Mouse (Mus musculus) A20 (cell line): ENCODE measurements around the gene Drosha.
"Not testable (repeated sequence)": the region's sequence is repeated elsewhere in the genome, so short reads cannot be mapped to it uniquely, and the experiment has no call there.

ENCODE experiments used
- DNase-seq: peaks from one replicate; pipeline ENCODE4 v3.0.0-alpha.2; 2011; ENCODE audit warnings: low read depth, low spot score

The Drosha gene

GRCm38 (mm10) chr15:12884855-12885254, 60.2 kb downstream of the Drosha start:
- DNase-seq = no peak

- no peak for DNase-seq
Observed at GRCm38 (mm10) chr15:12885361-12885760, 60.7 kb downstream of the Drosha start.

GRCm38 (mm10) chr15:12887206-12887605, 62.6 kb downstream of the Drosha start:
- DNase-seq = no peak

- DNase-seq = no peak
Observed at GRCm38 (mm10) chr15:12888312-12888711, 63.7 kb downstream of the Drosha start.

GRCm38 (mm10) chr15:12889909-12890308, 65.3 kb downstream of the Drosha start:
- no peak for DNase-seq

GRCm38 (mm10) chr15:12895426-12895825, 70.8 kb downstream of the Drosha start:
- DNase-seq = no peak

GRCm38 (mm10) chr15:12896022-12897009, 71.7 kb downstream of the Drosha start:
- no peak for DNase-seq

- no peak for DNase-seq
Observed at GRCm38 (mm10) chr15:12897831-12898230, 73.2 kb downstream of the Drosha start.

GRCm38 (mm10) chr15:12900428-12901196, 76.0 kb downstream of the Drosha start:
- no peak for DNase-seq

GRCm38 (mm10) chr15:12901197-12901570, 76.6 kb downstream of the Drosha start:
- no peak for DNase-seq

GRCm38 (mm10) chr15:12904442-12904841, 79.8 kb downstream of the Drosha start:
- DNase-seq = no peak

GRCm38 (mm10) chr15:12907962-12908719, 83.5 kb downstream of the Drosha start:
- no peak for DNase-seq

- DNase-seq = no peak
Observed at GRCm38 (mm10) chr15:12908720-12909028, 84.1 kb downstream of the Drosha start.

- DNase-seq = no peak
Observed at GRCm38 (mm10) chr15:12909171-12909570, 84.6 kb downstream of the Drosha start.

- no peak for DNase-seq
Observed at GRCm38 (mm10) chr15:12911082-12911481, 86.5 kb downstream of the Drosha start.

- no peak for DNase-seq
Observed at GRCm38 (mm10) chr15:12916314-12916815, 91.8 kb downstream of the Drosha start.

- not testable (repeated sequence) for DNase-seq
Observed at GRCm38 (mm10) chr15:12919326-12919966, 94.8 kb downstream of the Drosha start.

- DNase-seq = no peak
Observed at GRCm38 (mm10) chr15:12919967-12920870, 95.6 kb downstream of the Drosha start.

- no peak for DNase-seq
Observed at GRCm38 (mm10) chr15:12921901-12922300, 97.3 kb downstream of the Drosha start.

GRCm38 (mm10) chr15:12923826-12924225, 99.2 kb downstream of the Drosha start:
- DNase-seq = no peak
